Mouse (Mus musculus) urinary bladder, postnatal 36 days (tissue): ENCODE results near the gene Sytl4.

Experiments used
- DNase-seq, 2 experiments: peaks; one replicate each; pipeline ENCODE4 v3.0.0; 2022; ENCODE audit warnings: low spot score in 2 of 2, mixed read lengths in 1 of 2

Gene Sytl4

GRCm38 (mm10) chrX:133981231-133982002, at the start of gene Sytl4:
Sytl4 (minus strand) TSS chrX:133981812.
- peak; percentile 4 to 20 for DNase-seq

- DNase-seq: no peak
Observed at GRCm38 (mm10) chrX:134020664-134021063, 39.1 kb upstream of the Sytl4 start.

- DNase-seq: peak; percentile 31 to 53
Observed at GRCm38 (mm10) chrX:134019005-134019404, 37.4 kb upstream of the Sytl4 start.

- no peak for DNase-seq
Observed at GRCm38 (mm10) chrX:133995866-133996265, 14.3 kb upstream of the Sytl4 start.

GRCm38 (mm10) chrX:133964615-133965014, 17.0 kb downstream of the Sytl4 start:
- DNase-seq: no peak

GRCm38 (mm10) chrX:133960617-133961016, 21.0 kb downstream of the Sytl4 start:
- DNase-seq: no peak

- DNase-seq: no peak
Observed at GRCm38 (mm10) chrX:133954661-133955060, 27.0 kb downstream of the Sytl4 start.

GRCm38 (mm10) chrX:133947427-133947826, 34.2 kb downstream of the Sytl4 start:
- peak; percentile 21 to 36 for DNase-seq

- DNase-seq: no peak
Observed at GRCm38 (mm10) chrX:133939561-133939960, 42.1 kb downstream of the Sytl4 start.

GRCm38 (mm10) chrX:133936605-133937225, 44.9 kb downstream of the Sytl4 start:
- no peak for DNase-seq

- DNase-seq: no peak
Observed at GRCm38 (mm10) chrX:133931302-133932013, 50.2 kb downstream of the Sytl4 start.

GRCm38 (mm10) chrX:133926760-133927159, 54.9 kb downstream of the Sytl4 start:
- no peak for DNase-seq

- DNase-seq: no peak
Observed at GRCm38 (mm10) chrX:133921187-133921586, 60.4 kb downstream of the Sytl4 start.

GRCm38 (mm10) chrX:133914219-133914618, 67.4 kb downstream of the Sytl4 start:
- no peak for DNase-seq

GRCm38 (mm10) chrX:133913006-133913405, 68.6 kb downstream of the Sytl4 start:
- no peak for DNase-seq

GRCm38 (mm10) chrX:133911397-133912103, 70.1 kb downstream of the Sytl4 start:
- DNase-seq: no peak

- no peak for DNase-seq
Observed at GRCm38 (mm10) chrX:133908261-133908660, 73.4 kb downstream of the Sytl4 start, which contains the start of gene Srpx2. Srpx2 (plus strand) TSS chrX:133908426.

- peak; percentile 63 to 71 for DNase-seq
Observed at GRCm38 (mm10) chrX:133898014-133898542, 83.5 kb downstream of the Sytl4 start, which contains the start of gene Tspan6. Tspan6 (minus strand) TSS chrX:133898429.

GRCm38 (mm10) chrX:133888111-133888510, 93.5 kb downstream of the Sytl4 start:
- no peak for DNase-seq

GRCm38 (mm10) chrX:133887308-133887707, 94.3 kb downstream of the Sytl4 start:
- DNase-seq: no peak
